Mouse (Mus musculus): ENCODE measurements around the gene Ralbp1. TPM values are rescaled to one million over a fixed set of nuclear protein-coding genes. Genes with fewer than 3 reads are reported as not detected.
A peak's percentile ranks its signal among the peaks of the same experiment; 100 is the strongest.

The Ralbp1 gene
- 21.9 TPM for polyA plus RNA-seq (2012; fragmentation: generic; extraction: Trizol)
- long read RNA-seq, experiment 1, transcript Ralbp1-201 (10 exons, 3,811 nt), result major isoform, 5 of 77 reads
- long read RNA-seq, experiment 1, partial matches to known transcripts, result 64 of 77 reads
- long read RNA-seq, experiment 1, other reads (novel, unspliced or antisense), result 8 of 77 reads
- long read RNA-seq, experiment 2, transcript Ralbp1-201 (10 exons, 3,811 nt), result major isoform, 10 of 33 reads
- long read RNA-seq, experiment 2, partial matches to known transcripts, result 12 of 33 reads
- long read RNA-seq, experiment 2, other reads (novel, unspliced or antisense), result 11 of 33 reads

GRCm38 (mm10) chr17:65885697-65886529 is at the start of gene Ralbp1:
Gene Ralbp1 (minus strand): TSS chr17:65885798.
- Histone ChIP-seq H3ac (ENCODE audit: control insufficient read depth, insufficient read length, low read depth) (peak within 1 kb of the TSS; percentile 89), H3K79me3 (ENCODE audit: low read depth) (peaks cover 22% of the 10 kb centered on the region), H3K4me3 (ENCODE audit: insufficient read depth, poor library complexity, severe bottlenecking) (peak within 1 kb of the TSS; percentile 75), H3K27me3 (ENCODE audit: control insufficient read depth, insufficient read depth, insufficient read length) (no peaks in the 10 kb centered on the region), H3K79me2 (ENCODE audit: control insufficient read depth, insufficient read depth) (peaks cover 37% of the 10 kb centered on the region), H3K36me3 (ENCODE audit: control insufficient read depth, insufficient read depth) (no peaks in the 10 kb centered on the region)
- TF ChIP-seq MYOG (IDR thresholded peaks at IDR 0.05; ENCODE audit: control insufficient read depth, extremely low read depth, insufficient read length) (no peak), USF1 (IDR thresholded peaks at IDR 0.05; ENCODE audit: low read depth) (peak; percentile 90)

- Histone ChIP-seq H3K79me2 (ENCODE audit: control insufficient read depth, insufficient read depth) (peaks cover 3% of the 10 kb centered on the region), H3K79me3 (ENCODE audit: low read depth) (no peaks in the 10 kb centered on the region), H3K36me3 (ENCODE audit: control insufficient read depth, insufficient read depth) (peaks cover 18% of the 10 kb centered on the region), H3K27me3 (ENCODE audit: control insufficient read depth, insufficient read depth, insufficient read length) (no peaks in the 10 kb centered on the region), H3ac (ENCODE audit: control insufficient read depth, insufficient read length, low read depth) (no peak overlapping the region), H3K4me3 (ENCODE audit: insufficient read depth, poor library complexity, severe bottlenecking) (no peak overlapping the region)
- no peak for TF ChIP-seq CEBPB (IDR thresholded peaks at IDR 0.05; ENCODE audit: low read depth)
- TF ChIP-seq FOSL1 (IDR thresholded peaks at IDR 0.05; ENCODE audit: insufficient read depth, low read length, poor library complexity, severe bottlenecking), result no peak
- no peak for TF ChIP-seq MYOD1 (IDR thresholded peaks at IDR 0.05; ENCODE audit: control insufficient read depth, insufficient read length, low read depth)
- no peak for TF ChIP-seq MAX (IDR thresholded peaks at IDR 0.05)
- TF ChIP-seq USF1 (IDR thresholded peaks at IDR 0.05; ENCODE audit: low read depth), result no peak
- no peak for TF ChIP-seq CTCF (IDR thresholded peaks at IDR 0.05; ENCODE audit: control insufficient read depth, insufficient read depth, insufficient read length)
- no peak for TF ChIP-seq MYOG (IDR thresholded peaks at IDR 0.05; ENCODE audit: control insufficient read depth, extremely low read depth, insufficient read length)
These were observed 48.1 kb upstream of the Ralbp1 start for GRCm38 (mm10) chr17:65933741-65934140.

- Histone ChIP-seq H3K27me3 (ENCODE audit: control insufficient read depth, insufficient read depth, insufficient read length) (no peaks in the 10 kb centered on the region), H3K4me3 (ENCODE audit: insufficient read depth, poor library complexity, severe bottlenecking) (no peak overlapping the region), H3K79me3 (ENCODE audit: low read depth) (no peaks in the 10 kb centered on the region), H3K36me3 (ENCODE audit: control insufficient read depth, insufficient read depth) (peaks cover 12% of the 10 kb centered on the region), H3ac (ENCODE audit: control insufficient read depth, insufficient read length, low read depth) (no peak overlapping the region), H3K79me2 (ENCODE audit: control insufficient read depth, insufficient read depth) (no peaks in the 10 kb centered on the region)
- no peak for TF ChIP-seq MYOD1 (IDR thresholded peaks at IDR 0.05; ENCODE audit: control insufficient read depth, insufficient read length, low read depth)
- TF ChIP-seq USF1 (IDR thresholded peaks at IDR 0.05; ENCODE audit: low read depth), result no peak
- TF ChIP-seq CTCF (IDR thresholded peaks at IDR 0.05; ENCODE audit: control insufficient read depth, insufficient read depth, insufficient read length), result no peak
- no peak for TF ChIP-seq CEBPB (IDR thresholded peaks at IDR 0.05; ENCODE audit: low read depth)
- TF ChIP-seq MYOG (IDR thresholded peaks at IDR 0.05; ENCODE audit: control insufficient read depth, extremely low read depth, insufficient read length), result no peak
- TF ChIP-seq MAX (IDR thresholded peaks at IDR 0.05), result no peak
- TF ChIP-seq FOSL1 (IDR thresholded peaks at IDR 0.05; ENCODE audit: insufficient read depth, low read length, poor library complexity, severe bottlenecking), result no peak
These were observed 45.9 kb upstream of the Ralbp1 start for GRCm38 (mm10) chr17:65931525-65931924.

GRCm38 (mm10) chr17:65930960-65931359 is 45.4 kb upstream of the Ralbp1 start:
- Histone ChIP-seq H3ac (ENCODE audit: control insufficient read depth, insufficient read length, low read depth) (no peak overlapping the region), H3K79me2 (ENCODE audit: control insufficient read depth, insufficient read depth) (no peaks in the 10 kb centered on the region), H3K4me3 (ENCODE audit: insufficient read depth, poor library complexity, severe bottlenecking) (no peak overlapping the region), H3K79me3 (ENCODE audit: low read depth) (no peaks in the 10 kb centered on the region), H3K27me3 (ENCODE audit: control insufficient read depth, insufficient read depth, insufficient read length) (no peaks in the 10 kb centered on the region), H3K36me3 (ENCODE audit: control insufficient read depth, insufficient read depth) (peaks cover 17% of the 10 kb centered on the region)
- TF ChIP-seq MAX (IDR thresholded peaks at IDR 0.05) (no peak), CEBPB (IDR thresholded peaks at IDR 0.05; ENCODE audit: low read depth) (peak; percentile 88), CTCF (IDR thresholded peaks at IDR 0.05; ENCODE audit: control insufficient read depth, insufficient read depth, insufficient read length) (no peak)

- TF ChIP-seq MYOD1 (IDR thresholded peaks at IDR 0.05; ENCODE audit: control insufficient read depth, insufficient read length, low read depth), result no peak
- TF ChIP-seq CEBPB (IDR thresholded peaks at IDR 0.05; ENCODE audit: low read depth), result no peak
- peaks cover 20% of the 10 kb centered on the region for H3K36me3 ChIP-seq (ENCODE audit: control insufficient read depth, insufficient read depth)
- H3K27me3 ChIP-seq (ENCODE audit: control insufficient read depth, insufficient read depth, insufficient read length), result no peaks in the 10 kb centered on the region
These were observed 44.7 kb upstream of the Ralbp1 start for GRCm38 (mm10) chr17:65930158-65930826.

More at GRCm38 (mm10) chr17:65930158-65930826, 44.7 kb upstream of the Ralbp1 start:
- Histone ChIP-seq H3K4me3 (ENCODE audit: insufficient read depth, poor library complexity, severe bottlenecking) (no peak overlapping the region), H3ac (ENCODE audit: control insufficient read depth, insufficient read length, low read depth) (no peak overlapping the region), H3K79me2 (ENCODE audit: control insufficient read depth, insufficient read depth) (no peaks in the 10 kb centered on the region), H3K79me3 (ENCODE audit: low read depth) (no peaks in the 10 kb centered on the region)
